Comparison of ENCODE assay signal across 8 mouse cellular contexts in the genomic region with DNA sequence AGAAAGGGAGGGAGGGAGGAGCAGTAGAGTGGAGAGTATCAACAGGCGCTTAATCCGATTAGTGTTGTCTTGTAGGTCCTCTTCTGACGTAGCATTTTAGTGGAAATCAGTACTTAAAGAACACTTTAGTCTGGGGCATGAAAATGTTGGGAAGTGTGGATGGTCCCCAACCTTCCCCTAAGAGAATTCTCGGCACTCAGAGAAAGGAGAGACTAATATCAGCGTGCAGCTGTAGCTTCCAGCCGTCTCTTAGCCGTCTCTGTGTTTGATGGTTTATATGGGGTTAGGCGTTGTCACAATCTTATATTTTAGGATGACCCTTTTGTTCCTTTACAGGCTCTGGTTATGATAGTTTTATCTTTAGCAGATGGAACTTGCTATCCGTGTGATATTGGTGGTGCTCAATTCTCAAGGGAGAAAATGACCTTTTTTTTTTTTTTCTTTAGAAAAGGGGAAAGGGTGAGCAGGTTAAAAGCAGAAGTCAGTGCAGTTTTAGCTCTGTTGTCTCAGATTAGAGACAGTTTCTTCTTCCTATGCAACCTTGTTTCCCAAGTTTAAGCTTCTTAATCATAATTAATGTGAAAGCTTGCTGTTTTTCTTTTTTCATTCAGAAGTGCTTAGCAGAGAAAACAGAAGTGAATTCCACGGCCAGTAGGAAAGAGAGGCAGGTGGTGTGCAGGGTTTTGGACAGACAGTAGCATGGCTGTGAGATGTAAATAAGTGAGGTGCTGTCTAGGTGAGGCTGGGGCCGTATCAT. TPM values are rescaled to one million over a fixed set of nuclear protein-coding genes. Genes with fewer than 3 reads are reported as not detected.
A peak's percentile ranks its signal among the peaks of the same experiment; 100 is the strongest.
DNase-seq lines count a peak whose midpoint lies in the region; ATAC-seq and TF ChIP-seq lines count a peak whose summit lies in the region.

No protein-coding gene starts in this region.

- no peaks in the 10 kb centered on the region for H3K27me3 ChIP-seq in C2C12 (ENCODE audit: control insufficient read depth, insufficient read depth, insufficient read length)

- H3K79me3 ChIP-seq in C2C12 (ENCODE audit: low read depth): peaks cover 45% of the 10 kb centered on the region

- ATAC-seq in granulocyte monocyte progenitor cell, adult 5-6 weeks (replicated peaks; ENCODE audit: poor library complexity, severe bottlenecking): peak; percentile 41
- ATAC-seq in megakaryocyte, adult 5-6 weeks (ENCODE audit: poor library complexity, severe bottlenecking): peak; percentile 48

- peaks cover 52% of the 10 kb centered on the region for H3K79me2 ChIP-seq in C2C12 (ENCODE audit: control insufficient read depth, insufficient read depth)

- intact Hi-C loops in gastrocnemius, adult 2 months (cut with DNase I): no loop called here
- intact Hi-C loops in gastrocnemius, postnatal 14 days (cut with DNase I; ENCODE audit: low total_unique reads): no loop called here

- no peak for DNase-seq in gastrocnemius, adult 2 months
- no peak for DNase-seq in gastrocnemius, postnatal 14 days
- DNase-seq in frontal cortex, postnatal 25 days (ENCODE audit: low spot score in 2 of 2): no peak
- DNase-seq in thymus, adult 18-20 months: no peak
- no peak for DNase-seq in urinary bladder, postnatal 4 days (ENCODE audit: low spot score in 2 of 2)

- no peak for TF ChIP-seq CTCF in gastrocnemius, adult 2 months (IDR thresholded peaks at IDR 0.05)
- TF ChIP-seq CTCF in C2C12 (IDR thresholded peaks at IDR 0.05; ENCODE audit: control insufficient read depth, insufficient read depth, insufficient read length): no peak

- peak overlapping the region; percentile 94 for H3K27ac ChIP-seq in gastrocnemius, adult 2 months

- peaks cover 30% of the 10 kb centered on the region for H3K36me3 ChIP-seq in C2C12 (ENCODE audit: control insufficient read depth, insufficient read depth)

- H3ac ChIP-seq in C2C12 (ENCODE audit: control insufficient read depth, insufficient read length, low read depth): peak overlapping the region; percentile 71

- peak overlapping the region; percentile 98 for H3K4me3 ChIP-seq in gastrocnemius, adult 2 months
- H3K4me3 ChIP-seq in C2C12 (ENCODE audit: insufficient read depth, poor library complexity, severe bottlenecking): peak overlapping the region; percentile 95

TF ChIP-seq in C2C12, 6 proteins besides CTCF, POLR2A, EP300 and RAD21:
- TF ChIP-seq CEBPB (IDR thresholded peaks at IDR 0.05; ENCODE audit: low read depth): no peak
- TF ChIP-seq MYOG (IDR thresholded peaks at IDR 0.05; ENCODE audit: control insufficient read depth, extremely low read depth, insufficient read length): no peak
- no peak for TF ChIP-seq FOSL1 (IDR thresholded peaks at IDR 0.05; ENCODE audit: insufficient read depth, low read length, poor library complexity, severe bottlenecking)
- TF ChIP-seq MAX (IDR thresholded peaks at IDR 0.05): no peak
- TF ChIP-seq MYOD1 (IDR thresholded peaks at IDR 0.05; ENCODE audit: control insufficient read depth, insufficient read length, low read depth): no peak
- no peak for TF ChIP-seq USF1 (IDR thresholded peaks at IDR 0.05; ENCODE audit: low read depth)

RNA-seq across cellular contexts. Expression of a gene that starts 0.8 kb away (rescaled TPM):
- total RNA-seq in gastrocnemius, adult 2 months (2021): 10 to 100 TPM; 32.8 to 33.7 TPM
- total RNA-seq in gastrocnemius, postnatal 14 days (2021): 10 to 100 TPM; 32.2 to 37.1 TPM
- polyA plus RNA-seq in C2C12 (2012; fragmentation: generic; extraction: Trizol): 146 TPM
- total RNA-seq in granulocyte monocyte progenitor cell, adult 5-6 weeks (2014; fragmentation: Nextera tagmentation): 69.2 and 87.0 TPM in 2 replicates
- total RNA-seq in granulocyte monocyte progenitor cell, adult 5-6 weeks (2017): 124 and 182 TPM in 2 replicates
- total RNA-seq in megakaryocyte, adult 5-6 weeks (2015): 28.5 and 31.1 TPM in 2 replicates
- 60.7 and 86.6 TPM in 2 replicates for total RNA-seq in megakaryocyte, adult 5-6 weeks (2017)

RNA-seq across cellular contexts. Expression of a gene that starts 12.0 kb away (rescaled TPM):
- total RNA-seq in gastrocnemius, adult 2 months (2021): not detected
- not detected for total RNA-seq in gastrocnemius, postnatal 14 days (2021)
- polyA plus RNA-seq in C2C12 (2012; fragmentation: generic; extraction: Trizol): 0.07 TPM
- total RNA-seq in granulocyte monocyte progenitor cell, adult 5-6 weeks (2014; fragmentation: Nextera tagmentation): not detected in 2 replicates
- not detected in 2 replicates for total RNA-seq in granulocyte monocyte progenitor cell, adult 5-6 weeks (2017)
- total RNA-seq in megakaryocyte, adult 5-6 weeks (2015): not detected in 2 replicates
- not detected in 2 replicates for total RNA-seq in megakaryocyte, adult 5-6 weeks (2017)

RNA-seq across cellular contexts. Expression of a gene that starts 18.8 kb away (rescaled TPM):
- total RNA-seq in gastrocnemius, adult 2 months (2021): under 1 TPM in 1 of 2 experiments, not detected in 1; 0.20 TPM
- total RNA-seq in gastrocnemius, postnatal 14 days (2021): 1 to 10 TPM; 1.1 to 3.0 TPM
- polyA plus RNA-seq in C2C12 (2012; fragmentation: generic; extraction: Trizol): 0.06 TPM
- total RNA-seq in granulocyte monocyte progenitor cell, adult 5-6 weeks (2014; fragmentation: Nextera tagmentation): 0.21 and 1.3 TPM in 2 replicates
- 0.62 and 1.0 TPM in 2 replicates for total RNA-seq in granulocyte monocyte progenitor cell, adult 5-6 weeks (2017)
- 0.22 TPM in 1 of 2 replicates, not detected in the other for total RNA-seq in megakaryocyte, adult 5-6 weeks (2015)
- not detected in 2 replicates for total RNA-seq in megakaryocyte, adult 5-6 weeks (2017)

RNA-seq across cellular contexts. Expression of a gene that starts 32.6 kb away (rescaled TPM):
- total RNA-seq in gastrocnemius, adult 2 months (2021): 10 to 100 TPM; 11.9 to 18.2 TPM
- total RNA-seq in gastrocnemius, postnatal 14 days (2021): 10 to 100 TPM; 18.8 to 22.8 TPM
- 3.4 TPM for polyA plus RNA-seq in C2C12 (2012; fragmentation: generic; extraction: Trizol)
- 69.5 and 77.3 TPM in 2 replicates for total RNA-seq in granulocyte monocyte progenitor cell, adult 5-6 weeks (2014; fragmentation: Nextera tagmentation)
- 46.0 and 51.7 TPM in 2 replicates for total RNA-seq in granulocyte monocyte progenitor cell, adult 5-6 weeks (2017)
- 108 and 109 TPM in 2 replicates for total RNA-seq in megakaryocyte, adult 5-6 weeks (2015)
- total RNA-seq in megakaryocyte, adult 5-6 weeks (2017): 57.0 and 66.9 TPM in 2 replicates

RNA-seq across cellular contexts. Expression of a gene that starts 50.1 kb away (rescaled TPM):
- 10 to 100 TPM; 18.4 to 19.6 TPM for total RNA-seq in gastrocnemius, adult 2 months (2021)
- total RNA-seq in gastrocnemius, postnatal 14 days (2021): 10 to 100 TPM; 17.4 to 20.3 TPM
- 58.0 TPM for polyA plus RNA-seq in C2C12 (2012; fragmentation: generic; extraction: Trizol)
- 1.2 and 2.1 TPM in 2 replicates for total RNA-seq in granulocyte monocyte progenitor cell, adult 5-6 weeks (2014; fragmentation: Nextera tagmentation)
- 2.4 and 2.8 TPM in 2 replicates for total RNA-seq in granulocyte monocyte progenitor cell, adult 5-6 weeks (2017)
- total RNA-seq in megakaryocyte, adult 5-6 weeks (2015): 4.0 and 4.1 TPM in 2 replicates
- 7.4 and 7.9 TPM in 2 replicates for total RNA-seq in megakaryocyte, adult 5-6 weeks (2017)
